Mouse (Mus musculus): ENCODE data around the gene Gm5741.
"Not testable (repeated sequence)": the region's sequence is repeated elsewhere in the genome, so short reads cannot be mapped to it uniquely, and the experiment has no call there.

Gene Gm5741

DNA sequence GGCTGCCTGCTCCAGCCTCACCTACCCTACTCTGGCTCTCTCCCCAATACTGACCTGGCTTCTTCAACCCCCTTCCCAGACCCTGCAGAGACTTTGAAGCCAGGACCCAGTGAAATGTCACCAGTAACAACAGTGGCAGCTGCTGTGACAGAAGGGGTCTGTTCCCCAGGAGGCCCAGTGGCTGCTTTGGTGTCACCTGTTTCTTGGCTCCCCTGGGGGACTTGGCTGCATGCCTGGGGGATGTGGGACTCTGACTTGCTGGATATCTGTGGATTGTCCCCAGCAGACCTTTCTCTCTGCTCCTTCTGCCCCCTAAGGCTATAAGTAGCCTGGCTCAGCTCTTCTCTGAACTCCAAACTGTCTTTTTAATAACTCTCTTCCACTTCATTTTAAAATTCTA, at the start of gene Gm5741:
Gene Gm5741, minus strand, starts transcription at position 1 of the 400 bp plus-strand sequence.
- in situ Hi-C loops (cut with MboI; ENCODE audit: low sequenced_read_pairs) = no loop called here

DNA sequence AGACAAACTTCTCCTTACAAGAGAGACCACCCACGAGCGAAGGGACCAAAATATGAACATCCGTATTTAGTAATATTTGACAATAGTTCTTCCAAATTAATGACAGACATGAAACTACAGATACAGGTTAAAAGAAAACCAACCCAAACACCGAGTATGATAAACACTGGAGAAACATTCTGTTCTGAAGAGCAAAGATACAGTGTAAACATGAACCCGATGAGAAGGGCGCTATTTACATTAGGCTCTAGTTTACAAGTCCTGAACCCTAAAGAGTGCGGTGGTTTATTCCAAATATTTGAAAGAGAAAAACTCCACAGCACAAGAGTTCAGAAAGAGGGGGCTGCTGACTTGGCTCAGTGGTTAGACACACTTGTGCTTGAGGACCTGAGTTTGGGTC, 49.2 kb upstream of the Gm5741 start:
- in situ Hi-C loops (cut with MboI; ENCODE audit: low sequenced_read_pairs) = no loop called here

DNA sequence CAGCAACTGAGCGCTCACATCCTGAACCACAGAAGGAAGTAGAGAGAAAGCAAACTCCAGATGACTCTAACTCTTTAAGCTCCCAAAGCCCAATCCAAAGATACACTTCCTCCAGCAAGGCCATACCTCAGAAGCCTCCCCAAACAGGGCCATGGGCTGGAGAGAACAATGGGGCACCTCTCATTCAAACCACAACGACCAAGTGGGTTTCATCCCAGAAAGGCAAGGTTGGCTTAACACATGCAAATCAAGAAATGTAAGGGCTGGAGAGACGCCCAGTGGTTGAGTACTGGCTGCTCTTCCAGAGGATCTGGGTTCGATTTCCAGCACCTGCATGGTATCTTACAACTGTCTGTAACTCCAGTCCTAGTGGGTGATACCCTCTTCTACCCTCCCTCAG, 47.7 kb upstream of the Gm5741 start:
- in situ Hi-C loops (cut with MboI; ENCODE audit: low sequenced_read_pairs) = no loop called here

DNA sequence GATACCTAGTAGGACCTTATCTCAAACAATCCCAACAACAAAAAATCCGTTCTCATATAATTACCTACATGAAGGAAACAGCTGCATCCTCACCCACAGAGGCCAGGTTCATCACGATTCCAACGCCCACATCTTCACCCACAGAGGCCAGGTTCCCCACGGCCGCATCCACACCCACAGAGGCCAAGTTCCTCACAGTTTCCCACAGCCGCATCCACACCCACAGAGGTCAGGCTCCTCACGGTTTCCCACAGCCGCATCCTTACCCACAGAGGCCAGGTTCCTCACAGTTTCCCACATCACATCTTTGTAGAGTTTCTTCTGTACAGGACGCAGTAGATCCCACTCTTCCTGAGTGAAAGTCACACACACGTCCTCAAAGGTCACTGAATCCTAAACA, 45.5 kb upstream of the Gm5741 start:
- in situ Hi-C loops (cut with MboI; ENCODE audit: low sequenced_read_pairs) = no loop called here

DNA sequence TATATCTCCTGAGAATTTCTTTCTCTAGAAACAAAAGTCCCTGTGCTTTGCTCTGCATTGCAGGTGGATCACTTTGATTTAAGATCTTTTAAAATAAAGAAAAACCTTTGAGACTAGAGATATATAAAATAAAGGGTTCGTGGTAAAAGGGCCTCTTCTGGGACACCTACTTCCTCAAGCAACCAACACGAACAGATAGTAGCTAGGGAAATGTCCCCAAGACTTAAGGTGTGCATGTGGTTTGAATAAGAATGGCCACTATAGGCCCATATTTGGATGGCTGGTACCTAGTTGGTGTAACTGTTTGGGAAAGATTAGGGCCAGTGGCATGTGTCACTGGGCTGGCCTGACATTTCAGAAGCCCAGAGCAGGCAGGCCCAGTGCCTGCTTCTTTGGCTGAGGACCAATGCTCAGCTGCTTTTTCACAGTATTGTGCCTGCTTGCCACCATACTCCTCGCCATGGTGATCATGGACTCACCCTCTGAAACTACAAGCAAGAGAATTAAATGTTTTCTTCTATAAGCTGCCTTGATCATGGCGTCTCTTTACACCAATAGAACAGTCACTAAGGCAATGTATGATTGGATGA, 32.4 kb upstream of the Gm5741 start:
- in situ Hi-C loops (cut with MboI; ENCODE audit: low sequenced_read_pairs) = no loop called here

DNA sequence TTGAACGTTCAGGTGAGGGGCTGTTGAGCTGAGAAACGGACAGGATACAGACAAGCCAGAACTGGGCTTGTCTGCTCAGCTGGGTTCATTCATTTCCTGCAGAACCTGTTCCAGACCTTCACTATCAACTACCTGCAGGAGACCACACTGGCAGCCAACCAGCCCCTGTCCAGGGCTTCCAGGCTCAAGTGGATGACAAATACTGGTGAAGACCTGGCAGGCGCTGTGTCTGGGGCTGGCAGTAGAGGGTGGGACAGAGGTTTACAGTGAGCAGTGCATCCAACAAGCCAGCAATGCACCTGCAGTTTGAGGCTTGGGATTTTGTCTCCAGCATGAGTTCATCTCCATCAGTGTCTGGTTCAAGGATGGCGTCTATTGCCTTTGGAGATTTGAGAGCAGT, 29.1 kb upstream of the Gm5741 start:
- in situ Hi-C loops (cut with MboI; ENCODE audit: low sequenced_read_pairs) = no loop called here

DNA sequence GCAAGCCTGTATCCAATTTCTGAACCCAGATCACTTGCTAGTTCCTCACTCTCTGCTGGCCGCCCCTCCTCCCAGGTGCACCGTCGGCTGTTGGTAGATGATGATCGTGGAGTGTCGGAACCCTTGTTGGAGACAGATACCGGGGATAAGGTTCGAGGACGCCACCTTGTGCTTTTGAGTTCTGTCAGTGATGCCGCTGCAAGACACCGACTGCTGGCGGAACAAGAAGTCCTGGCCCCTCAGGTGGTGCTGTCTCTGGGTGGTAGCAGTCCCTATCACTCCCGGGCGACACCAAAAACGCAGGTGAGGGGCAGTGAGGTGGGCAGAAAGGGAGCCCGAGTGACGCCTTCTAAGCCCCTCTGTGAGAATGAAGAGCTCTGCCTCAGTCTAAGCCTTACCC, 28.4 kb upstream of the Gm5741 start:
- in situ Hi-C loops (cut with MboI; ENCODE audit: low sequenced_read_pairs) = no loop called here

DNA sequence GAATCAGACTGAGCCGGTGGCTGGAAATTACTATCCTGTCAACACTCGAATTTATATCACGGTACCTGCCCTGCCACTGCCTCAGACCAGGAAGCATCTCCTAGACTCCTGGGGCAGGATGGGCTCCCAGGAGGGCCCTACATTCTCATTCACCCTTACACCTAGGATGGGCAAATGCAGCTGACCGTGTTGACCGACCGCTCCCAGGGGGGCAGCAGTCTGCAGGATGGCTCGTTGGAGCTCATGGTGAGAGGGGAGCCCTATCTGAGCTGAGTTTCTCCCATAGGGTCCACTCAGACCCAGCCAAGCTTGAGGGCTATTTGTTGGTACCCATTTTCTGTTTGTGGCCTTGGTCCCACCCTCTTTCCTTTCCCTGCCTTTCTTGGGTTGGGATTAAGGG, 27.8 kb upstream of the Gm5741 start:
- in situ Hi-C loops (cut with MboI; ENCODE audit: low sequenced_read_pairs) = no loop called here

DNA sequence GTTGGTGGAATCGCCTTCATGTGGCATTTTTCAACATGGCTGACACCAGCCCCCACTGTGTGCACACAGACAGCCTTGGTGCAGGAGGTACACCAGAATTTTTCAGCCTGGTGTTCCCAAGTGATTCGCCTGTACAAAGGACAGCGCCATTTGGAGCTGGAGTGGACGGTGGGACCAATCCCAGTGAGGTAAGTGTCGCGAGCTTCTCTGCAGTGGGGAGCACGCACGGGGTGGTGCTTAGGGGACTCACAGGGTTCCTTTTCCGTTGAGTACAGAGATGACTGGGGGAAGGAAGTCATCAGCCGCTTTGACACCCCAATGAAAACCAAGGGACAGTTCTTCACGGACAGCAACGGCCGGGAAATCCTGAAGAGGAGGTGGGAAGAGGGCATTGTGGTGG, 27.3 kb upstream of the Gm5741 start:
- in situ Hi-C loops (cut with MboI; ENCODE audit: low sequenced_read_pairs) = no loop called here

DNA sequence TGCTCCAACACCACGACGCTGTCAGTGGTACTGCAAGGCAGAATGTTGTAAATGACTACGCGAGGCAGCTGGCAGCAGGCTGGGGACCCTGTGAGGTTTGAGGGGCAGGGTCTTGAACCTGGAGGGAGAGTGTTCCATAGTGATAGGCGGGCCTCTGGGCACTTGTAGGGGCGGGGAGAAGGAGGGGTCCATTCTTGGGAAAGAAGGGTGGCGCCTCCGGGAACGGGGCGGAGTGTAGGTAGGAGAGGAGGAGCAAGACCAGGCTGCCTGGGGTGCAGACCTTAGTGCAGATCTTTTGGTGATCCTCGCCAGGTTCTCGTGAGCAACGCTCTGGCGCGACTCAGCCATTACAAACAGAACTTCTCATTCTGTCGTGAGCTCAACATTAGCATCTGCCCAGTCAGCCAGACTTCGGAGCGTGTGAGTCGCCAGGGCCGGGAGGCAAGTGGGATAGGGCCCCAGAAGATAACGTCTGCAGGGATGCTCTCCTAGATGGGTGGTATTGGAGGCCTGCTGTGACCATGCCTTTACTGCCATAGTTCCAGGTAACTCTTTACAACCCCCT, 23.8 kb upstream of the Gm5741 start:
- in situ Hi-C loops (cut with MboI; ENCODE audit: low sequenced_read_pairs) = no loop called here

DNA sequence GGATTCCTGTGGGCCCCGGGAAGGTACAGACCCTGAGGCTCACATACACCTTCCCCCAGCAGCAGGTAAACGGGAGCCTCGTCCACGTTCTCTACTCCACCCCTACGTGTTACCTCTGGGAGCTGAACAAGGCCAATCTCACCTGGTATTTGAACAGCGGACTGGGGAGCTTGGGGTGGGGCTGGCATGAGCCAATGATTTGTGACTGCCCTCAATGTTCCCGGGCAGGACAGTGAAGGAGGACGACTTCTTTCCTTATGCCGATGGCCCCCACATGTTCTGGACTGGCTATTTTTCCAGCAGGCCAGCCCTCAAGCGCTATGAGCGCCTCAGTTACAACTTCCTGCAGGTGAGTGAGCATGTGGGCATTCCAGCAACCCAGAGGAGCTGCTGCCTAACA, 23.1 kb upstream of the Gm5741 start:
- in situ Hi-C loops (cut with MboI; ENCODE audit: low sequenced_read_pairs) = no loop called here

DNA sequence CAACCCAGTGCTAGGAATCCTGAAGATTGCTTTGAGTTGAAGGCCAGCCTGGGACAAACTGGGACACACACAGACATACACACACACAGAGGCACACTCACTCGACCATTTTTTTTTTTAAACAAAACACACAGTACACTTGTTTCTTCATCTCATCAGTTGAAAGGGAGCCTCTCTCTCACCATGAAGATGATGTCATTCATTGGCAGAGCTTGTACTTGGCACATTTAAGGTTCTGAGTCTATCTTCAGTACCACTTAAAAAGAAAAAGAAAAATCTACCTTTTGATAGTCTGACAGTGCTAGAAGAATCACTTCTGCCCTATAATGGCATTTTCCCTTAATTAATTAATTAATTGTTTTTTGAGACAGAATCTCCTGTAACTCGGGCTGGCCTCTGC, 21.0 kb upstream of the Gm5741 start:
- in situ Hi-C loops (cut with MboI; ENCODE audit: low sequenced_read_pairs) = no loop called here

DNA sequence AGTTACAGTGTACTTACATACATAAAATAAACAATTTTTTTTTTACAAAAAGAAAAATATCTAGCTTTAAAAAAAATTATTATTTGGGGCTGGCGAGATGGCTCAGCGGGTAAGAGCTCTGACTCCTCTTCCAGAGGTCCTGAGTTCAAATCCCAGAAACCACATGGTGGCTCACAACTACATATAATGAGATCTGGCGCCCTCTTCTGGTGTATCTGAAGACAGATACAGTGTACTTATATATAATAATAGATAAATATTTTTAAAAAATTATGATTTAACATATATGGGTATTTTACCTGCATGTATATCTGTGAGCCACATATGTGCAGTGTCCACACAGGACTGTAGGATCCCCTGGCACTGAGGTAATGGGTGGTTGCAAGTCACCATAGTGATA, 18.5 kb upstream of the Gm5741 start:
- in situ Hi-C loops (cut with MboI; ENCODE audit: low sequenced_read_pairs) = no loop called here

DNA sequence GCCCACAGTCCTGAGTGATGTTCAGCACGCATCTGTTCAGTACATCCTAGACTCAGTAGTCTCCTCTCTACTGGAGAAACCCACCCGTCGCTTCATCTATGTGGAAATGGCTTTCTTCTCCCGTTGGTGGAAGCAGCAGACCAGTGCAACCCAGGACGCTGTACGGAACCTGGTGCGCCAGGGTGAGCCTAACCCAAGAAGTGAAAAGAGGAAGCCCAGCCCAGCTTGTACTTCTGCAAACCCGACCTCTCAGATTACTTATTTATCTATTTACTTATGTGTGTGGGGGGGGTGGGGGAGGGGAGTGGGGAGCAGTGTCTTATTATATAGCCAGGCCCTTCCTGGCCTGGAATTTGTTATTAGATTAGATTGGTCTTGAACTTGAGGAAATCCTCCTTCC, 16.9 kb upstream of the Gm5741 start:
- in situ Hi-C loops (cut with MboI; ENCODE audit: low sequenced_read_pairs) = no loop called here

DNA sequence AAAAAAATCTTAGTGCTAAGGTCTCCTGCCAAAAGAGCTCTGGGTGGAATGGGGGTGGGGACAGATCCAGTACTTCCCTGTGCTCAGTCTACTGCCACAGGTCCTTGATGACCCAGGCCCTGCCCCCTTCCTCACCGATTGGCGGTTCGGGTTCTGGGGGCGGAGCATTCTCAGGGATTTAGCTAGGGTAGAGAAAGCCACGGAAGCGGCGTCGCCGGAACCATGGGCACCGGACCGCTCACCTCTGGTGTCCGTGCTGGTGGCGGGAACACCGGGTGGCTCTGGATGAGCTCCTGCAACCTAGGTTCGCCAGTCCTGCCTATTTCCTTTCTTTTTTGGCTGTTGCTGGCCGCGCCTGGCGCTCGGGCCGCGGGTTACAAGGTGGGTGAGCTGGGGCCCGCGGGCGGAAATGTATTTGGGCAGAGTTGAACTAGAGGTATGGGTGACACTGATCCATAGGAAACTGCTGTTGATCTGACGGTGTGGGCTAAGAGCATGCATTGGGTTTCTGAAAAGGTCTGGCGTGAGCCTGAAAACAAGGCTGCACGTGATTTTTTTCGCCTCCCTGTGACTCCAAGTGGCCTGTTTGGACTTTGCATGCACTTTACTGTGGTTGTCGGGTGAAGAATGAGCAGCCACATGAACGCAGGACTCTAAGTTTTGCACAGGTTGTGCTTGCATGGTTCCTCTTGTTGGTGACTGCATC, 15.5 kb upstream of the Gm5741 start, which contains the start of gene Man2b1:
Gene Man2b1, plus strand, starts transcription at position 163 of the 706 bp plus-strand sequence.
- in situ Hi-C loops (cut with MboI; ENCODE audit: low sequenced_read_pairs) = no loop called here

DNA sequence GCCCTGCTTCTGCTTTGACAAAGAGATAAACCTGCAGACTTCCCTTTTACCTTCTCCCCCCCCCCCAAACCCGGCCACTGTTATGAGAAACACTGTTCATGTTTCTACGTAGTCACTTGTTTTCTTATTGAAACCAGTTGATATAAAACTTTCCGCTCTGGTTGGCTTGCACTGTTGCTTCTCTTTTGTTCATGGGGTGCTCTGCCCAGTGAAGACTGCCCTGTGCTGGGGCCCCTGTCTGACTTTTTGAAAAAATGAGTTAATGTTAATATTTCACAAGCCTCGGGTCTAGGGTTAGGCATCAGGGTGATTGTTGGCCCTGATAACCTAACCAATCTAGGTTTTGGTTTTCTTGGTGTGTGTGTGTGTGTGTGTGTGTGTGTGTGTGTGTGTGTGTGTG, 14.4 kb upstream of the Gm5741 start:
- in situ Hi-C loops (cut with MboI; ENCODE audit: low sequenced_read_pairs) = not testable (repeated sequence)

DNA sequence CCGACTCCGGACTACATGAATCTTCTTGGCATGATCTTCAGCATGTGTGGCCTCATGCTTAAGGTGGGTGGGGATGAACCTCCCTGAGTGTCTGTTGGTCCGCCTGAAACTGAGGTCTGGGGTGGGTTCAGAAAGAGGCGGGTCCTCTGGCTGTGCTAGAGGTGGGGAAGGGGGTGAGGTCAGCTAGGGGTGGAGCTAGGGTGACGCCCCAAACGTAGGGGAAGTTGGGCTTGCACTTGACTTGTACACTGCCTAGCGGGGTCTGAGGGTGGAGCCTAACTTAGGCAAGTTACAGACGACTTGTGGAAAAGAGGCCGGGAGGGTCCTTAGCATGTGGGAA, 13.4 kb upstream of the Gm5741 start, which contains the start of gene Wdr83:
Gene Wdr83, minus strand, starts transcription at position 91 of the 340 bp plus-strand sequence.
- in situ Hi-C loops (cut with MboI; ENCODE audit: low sequenced_read_pairs) = no loop called here

DNA sequence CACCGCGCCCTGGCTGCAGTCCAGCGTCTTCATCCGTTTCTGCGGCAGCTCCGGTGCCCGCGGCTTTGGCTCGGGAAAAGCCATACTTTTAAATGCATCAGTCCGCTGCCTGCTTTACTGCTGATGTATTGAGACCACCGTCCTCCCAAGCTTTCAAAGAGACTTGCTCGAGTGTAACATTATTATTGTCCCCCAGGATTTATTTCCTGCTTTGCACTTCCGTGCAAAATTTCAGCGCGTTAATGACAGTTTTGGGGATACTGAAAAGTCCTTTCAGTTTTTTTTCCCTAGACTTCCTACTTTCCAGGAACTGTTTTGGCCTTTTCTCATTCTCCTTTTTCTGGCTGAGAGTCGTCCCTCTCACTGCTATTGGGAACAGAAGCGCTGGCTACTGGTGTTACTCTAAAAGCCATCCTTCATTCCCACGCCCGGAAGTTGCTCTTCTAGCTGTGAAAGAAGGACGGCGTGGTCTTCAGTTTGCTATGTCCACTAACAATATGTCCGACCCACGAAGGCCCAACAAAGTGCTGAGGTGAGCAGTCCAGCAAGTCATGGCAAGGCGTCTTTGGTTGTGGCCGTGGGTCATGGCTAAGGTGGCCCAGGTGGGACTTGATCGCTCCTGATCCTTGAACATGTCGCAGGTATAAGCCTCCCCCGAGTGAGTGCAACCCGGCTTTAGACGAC, 12.9 kb upstream of the Gm5741 start, which contains the start of gene Wdr83os:
Gene Wdr83os, plus strand, starts transcription at position 209 of the 684 bp plus-strand sequence.
- in situ Hi-C loops (cut with MboI; ENCODE audit: low sequenced_read_pairs) = no loop called here

DNA sequence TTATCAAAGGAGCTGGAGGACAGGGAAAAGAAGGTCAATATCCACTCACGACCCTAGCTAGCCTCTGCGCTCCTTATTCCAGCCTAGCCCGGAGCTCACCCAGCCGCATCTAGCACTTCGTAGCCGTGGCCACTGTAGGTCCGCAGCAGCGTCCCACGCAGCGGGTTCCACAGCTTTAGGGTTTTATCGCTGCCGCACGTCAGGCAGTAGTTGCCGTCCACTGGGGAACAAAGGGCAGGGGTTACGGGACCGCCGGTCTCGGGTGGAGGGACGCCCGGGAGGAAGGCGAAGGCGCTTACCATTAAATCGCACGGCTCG, 12.4 kb upstream of the Gm5741 start:
- in situ Hi-C loops (cut with MboI; ENCODE audit: low sequenced_read_pairs) = no loop called here

DNA sequence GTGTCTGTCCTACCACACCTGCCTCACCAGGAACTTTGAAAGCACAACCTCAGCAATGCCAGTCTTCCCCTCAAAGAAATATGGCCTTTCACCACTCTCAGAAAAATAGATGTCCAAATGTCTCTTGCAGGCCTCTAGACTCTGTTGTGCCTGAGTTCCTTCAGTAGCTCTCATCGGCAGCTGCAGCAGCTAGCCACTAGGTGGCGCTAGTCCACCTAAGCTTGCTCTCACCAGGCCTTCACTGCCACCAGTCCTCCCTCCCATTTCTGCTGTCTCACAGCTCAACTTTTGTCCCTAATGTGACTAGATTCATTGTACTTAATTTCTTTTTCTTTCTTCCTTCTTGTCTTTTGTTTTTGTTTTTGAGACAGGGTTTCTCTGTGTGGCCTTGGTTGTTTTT, 9.2 kb upstream of the Gm5741 start:
- in situ Hi-C loops (cut with MboI; ENCODE audit: low sequenced_read_pairs) = no loop called here

DNA sequence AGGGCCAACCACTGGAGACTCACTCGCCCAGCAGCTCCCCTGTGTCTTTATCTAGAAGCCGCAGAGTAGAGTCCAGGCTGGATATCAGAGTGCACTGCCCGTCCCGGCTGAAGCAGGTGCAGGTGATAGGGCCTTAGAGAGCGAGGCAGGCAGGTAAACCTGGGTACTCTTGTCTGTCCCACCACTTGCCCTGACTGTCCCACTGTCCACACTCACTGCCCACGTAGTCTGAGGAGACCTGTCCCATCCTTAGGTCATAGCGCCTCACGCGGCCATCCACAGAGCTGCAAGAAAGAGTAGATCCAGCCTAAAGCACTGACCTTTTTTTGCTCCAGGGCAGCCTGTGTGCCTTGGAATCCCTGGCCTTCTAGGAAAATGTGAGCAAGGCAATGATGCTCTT, 8.2 kb upstream of the Gm5741 start:
- in situ Hi-C loops (cut with MboI; ENCODE audit: low sequenced_read_pairs) = no loop called here

DNA sequence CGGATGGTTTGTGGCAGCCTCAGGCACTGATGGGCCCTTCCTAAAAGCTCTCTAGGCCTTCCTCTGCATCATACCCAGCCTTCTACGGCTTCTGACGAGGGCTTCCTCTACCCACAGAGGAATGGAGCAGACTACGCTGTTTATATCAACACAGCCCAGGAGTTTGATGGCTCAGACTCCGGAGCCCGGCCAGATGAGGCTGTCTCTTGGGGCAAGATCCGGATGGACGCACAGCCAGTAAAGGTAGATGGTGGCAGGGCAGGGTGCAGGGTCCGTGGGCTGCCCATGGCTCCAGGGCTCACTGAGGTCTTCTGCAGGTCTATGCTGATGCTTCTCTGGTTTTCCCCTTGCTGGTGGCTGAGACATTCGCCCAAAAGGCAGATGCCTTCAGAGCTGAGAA, 6.8 kb upstream of the Gm5741 start:
- in situ Hi-C loops (cut with MboI; ENCODE audit: low sequenced_read_pairs) = no loop called here
